Mouse (Mus musculus) left cerebral cortex, adult 6 months (tissue): ENCODE results near the gene Vmn1r120. TPM values are rescaled to one million over a fixed set of nuclear protein-coding genes. Genes with fewer than 3 reads are reported as not detected.

Experiments
- long read RNA-seq, 2 experiments: library from polyadenylated mRNA; unstranded; transcript quantifications; one replicate each; pipeline ENCODE4 v2.0.0; 2019 to 2020
- polyA plus RNA-seq: library from polyadenylated mRNA; unstranded; fragments of <200 nt; fragmentation: Nextera tagmentation; gene quantifications from 2 replicates; pipeline ENCODE4 v1.2.3, GENCODE M21; 2021

The Vmn1r120 gene
- polyA plus RNA-seq = not detected in 2 replicates
- long read RNA-seq, experiment 1 = 0 reads
- long read RNA-seq, experiment 2 = 0 reads

DNA sequence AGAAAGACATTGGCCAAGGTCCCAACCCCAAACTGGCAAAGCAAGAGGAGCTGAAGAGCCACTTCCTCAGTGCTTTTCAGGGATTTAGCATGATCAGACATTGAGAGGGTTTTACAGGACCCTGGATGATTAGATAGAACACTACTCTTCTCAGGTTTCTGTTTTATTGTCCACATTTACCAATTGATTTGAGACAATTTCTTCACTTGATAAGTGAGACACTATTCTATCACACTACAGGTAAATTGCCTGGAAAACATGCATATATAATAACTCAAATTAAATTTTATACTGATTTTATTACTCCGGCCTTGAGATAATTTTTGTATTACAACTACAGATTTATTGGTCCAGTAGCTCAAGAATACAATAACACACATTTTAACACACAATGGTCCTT lies at the start of gene Vmn1r120:
Gene Vmn1r120, minus strand, starts transcription at position 101 of the 400 bp plus-strand sequence.

DNA sequence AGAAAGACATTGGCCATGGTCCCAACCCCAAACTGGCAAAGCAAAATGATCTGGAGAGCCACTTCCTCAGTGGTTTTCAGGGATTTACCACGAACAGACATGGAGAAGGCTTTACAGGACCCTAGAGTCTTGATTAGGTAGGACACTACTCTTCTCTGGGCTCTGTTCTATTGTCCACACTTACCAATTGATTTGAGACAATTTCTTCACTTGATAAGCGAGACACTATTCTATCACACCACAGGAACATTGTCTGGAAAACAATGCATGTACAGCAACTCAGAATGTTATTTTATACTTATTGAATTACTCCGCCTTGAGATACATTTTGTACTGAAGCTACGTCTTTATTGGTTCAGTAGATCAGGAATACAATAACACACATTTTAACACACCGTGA lies 44.8 kb upstream of the Vmn1r120 start, which contains the start of gene Vmn1r121:
Gene Vmn1r121, minus strand, starts transcription at position 101 of the 400 bp plus-strand sequence.

DNA sequence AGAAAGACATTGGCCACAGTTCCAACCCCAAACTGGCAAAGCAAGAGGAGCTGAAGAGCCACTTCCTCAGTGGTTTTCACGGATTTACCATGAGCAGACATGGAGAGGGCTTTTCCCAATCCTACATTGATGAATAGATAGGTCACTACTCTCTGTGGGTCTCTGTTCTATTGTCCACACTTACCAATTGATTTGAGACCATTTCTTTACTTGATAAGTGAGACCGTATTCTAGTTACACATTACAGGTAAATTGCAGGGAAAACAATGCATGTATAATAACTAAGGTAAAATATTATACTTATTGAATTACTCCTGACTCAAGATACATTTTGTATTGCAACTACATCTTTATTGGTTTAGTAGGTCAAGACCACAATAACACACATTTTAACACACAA lies 41.2 kb downstream of the Vmn1r120 start, which contains the start of gene Vmn1r119:
Gene Vmn1r119, minus strand, starts transcription at position 101 of the 400 bp plus-strand sequence.

Other genes with a start within 250 kb of the Vmn1r120 start
- gene Vmn1r114, start 241.6 kb downstream of the Vmn1r120 start, polyA plus RNA-seq = not detected in 2 replicates
- gene Vmn1r115, start 208.8 kb downstream of the Vmn1r120 start, polyA plus RNA-seq = not detected in 2 replicates
- gene Vmn1r116, start 181.5 kb downstream of the Vmn1r120 start, polyA plus RNA-seq = not detected in 2 replicates
- gene Vmn1r117, start 169.7 kb downstream of the Vmn1r120 start, polyA plus RNA-seq = not detected in 2 replicates
- not detected in 2 replicates for gene Vmn1r118, start 141.4 kb downstream of the Vmn1r120 start, polyA plus RNA-seq
- not detected in 2 replicates for gene Vmn1r119, start 41.3 kb downstream of the Vmn1r120 start, polyA plus RNA-seq
- not detected in 2 replicates for gene Vmn1r121, start 44.7 kb upstream of the Vmn1r120 start, polyA plus RNA-seq
- not detected in 2 replicates for gene Vmn1r122, start 80.3 kb upstream of the Vmn1r120 start, polyA plus RNA-seq
- not detected in 2 replicates for gene Vmn1r123, start 108.4 kb upstream of the Vmn1r120 start, polyA plus RNA-seq
- not detected in 2 replicates for gene Gm5157, start 136.6 kb upstream of the Vmn1r120 start, polyA plus RNA-seq
- not detected in 2 replicates for gene Vmn1r124, start 206.8 kb upstream of the Vmn1r120 start, polyA plus RNA-seq
- not detected in 2 replicates for gene Vmn1r125, start 218.4 kb upstream of the Vmn1r120 start, polyA plus RNA-seq
- not detected in 2 replicates for gene Vmn1r126, start 247.7 kb upstream of the Vmn1r120 start, polyA plus RNA-seq